Mouse (Mus musculus) spleen, adult 2 months (tissue): Measurements from ENCODE around the gene Cd28. TPM values are rescaled to one million over a fixed set of nuclear protein-coding genes. Genes with fewer than 3 reads are reported as not detected.

Experiments used
- DNase-seq, 2 experiments: peaks; one replicate each; pipeline versions ENCODE4 v3.0.0 to v3.0.0-alpha.2; 2012 to 2021; ENCODE audit warnings: low spot score in 2 of 2, low read depth in 1 of 2
- H3K27ac ChIP-seq: fragments of 200-500 bp; 2 replicates; pipeline ENCODE4 v1.5.1; 2012; ENCODE audit warnings: low read length, inconsistent platforms; ENCODE audit not compliant: insufficient read depth
- H3K27me3 ChIP-seq: fragments of 200-500 bp; 2 replicates; pipeline ENCODE4 v1.6.1; 2012; ENCODE audit warnings: mild to moderate bottlenecking, moderate library complexity, low read length, inconsistent platforms; ENCODE audit not compliant: control insufficient read depth, insufficient read depth
- H3K36me3 ChIP-seq: fragments of 200-500 bp; 2 replicates; pipeline ENCODE4 v1.6.1; 2012; ENCODE audit warnings: mild to moderate bottlenecking, low read length, inconsistent platforms; ENCODE audit not compliant: control insufficient read depth, insufficient read depth
- H3K4me1 ChIP-seq: fragments of 200-500 bp; 2 replicates; pipeline ENCODE4 v1.6.1; 2011; ENCODE audit warnings: inconsistent platforms; ENCODE audit not compliant: control insufficient read depth, insufficient read depth, insufficient read length
- H3K4me3 ChIP-seq: fragments of 200-500 bp; 2 replicates; pipeline ENCODE4 v1.5.1; 2011; ENCODE audit warnings: mild to moderate bottlenecking, inconsistent platforms; ENCODE audit not compliant: insufficient read depth, insufficient read length; ENCODE audit errors: extremely low read depth
- CTCF ChIP-seq: fragments of 200-500 bp; IDR thresholded peaks from 2 replicates; pipeline ENCODE4 v1.5.1; 2011; ENCODE audit warnings: mild to moderate bottlenecking, inconsistent platforms; ENCODE audit not compliant: insufficient read depth, insufficient read length, insufficient replicate concordance; ENCODE audit errors: extremely low read depth
- POLR2A ChIP-seq: fragments of 200-500 bp; IDR thresholded peaks from 2 replicates; pipeline ENCODE4 v1.6.1; 2011; ENCODE audit warnings: low read depth, low read length, inconsistent platforms
- WGBS: fragments of 180-500 bp; shearing (Covaris S2); methylation state at CpG from one replicate; pipeline ENCODE4 v1.1.7; 2018; 5-methylcytosine and 5-hydroxymethylcytosine counted together
- polyA plus RNA-seq: library from polyadenylated mRNA; depleted of rRNA; stranded (reverse); fragments of >200 nt; gene quantifications from 2 replicates; pipeline ENCODE4 v1.2.3, GENCODE M21; 2012

The Cd28 gene
- polyA plus RNA-seq, 1 experiment = 3.6 TPM

DNA sequence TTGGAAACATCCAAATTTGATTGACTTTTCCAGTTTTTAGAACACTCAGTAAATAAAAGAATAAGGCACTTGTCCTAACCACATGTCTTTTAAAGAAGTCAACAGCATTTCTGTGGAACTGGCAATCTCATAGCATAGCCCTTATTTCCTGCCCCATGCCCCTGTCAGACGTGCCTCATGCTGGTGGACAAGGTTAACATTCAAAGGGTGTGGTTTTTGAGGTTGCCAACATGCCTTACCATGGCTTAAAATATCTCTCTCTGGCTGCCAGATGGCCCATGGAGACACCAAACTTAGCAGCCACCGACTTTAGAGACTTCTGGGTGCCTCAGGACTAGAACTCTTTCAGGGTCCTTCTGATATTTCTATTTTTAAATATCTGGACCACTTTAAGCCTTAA, 14.0 kb upstream of the Cd28 start:
- H3K36me3 ChIP-seq = no peaks in the 10 kb centered on the region
- no peak overlapping the region for H3K27ac ChIP-seq
- H3K4me3 ChIP-seq = no peak overlapping the region
- peak; percentile 6 to 21 for DNase-seq
- TF ChIP-seq CTCF (no peak), POLR2A (no peak)
- WGBS = 3% methylated on average over 2 of the region's 2 CpGs
- H3K4me1 ChIP-seq = peaks cover 3% of the 10 kb centered on the region; the same call in 1 of the 2 replicates
- H3K27me3 ChIP-seq = no peaks in the 10 kb centered on the region

DNA sequence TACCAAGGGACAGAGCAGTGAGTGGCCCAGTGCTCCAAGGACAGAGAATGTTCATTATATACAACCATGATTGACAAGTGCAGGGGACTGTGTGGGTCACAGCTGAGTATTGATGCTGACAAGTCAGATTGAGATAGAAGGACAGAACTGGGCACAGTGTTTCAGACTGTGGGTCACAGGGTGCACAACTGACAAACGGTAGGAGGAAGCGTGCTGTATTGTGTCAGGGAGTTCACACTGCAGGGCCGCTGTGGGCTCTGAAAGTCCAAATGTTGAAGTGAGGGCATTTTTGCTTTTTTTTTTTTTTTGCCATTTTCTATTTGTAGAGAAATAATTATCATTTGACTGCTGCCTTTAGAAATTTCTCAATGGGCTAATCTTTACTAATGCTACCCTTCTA, 3.4 kb upstream of the Cd28 start:
- Histone ChIP-seq H3K4me3 (no peak overlapping the region), H3K27ac (no peak overlapping the region), H3K27me3 (no peaks in the 10 kb centered on the region), H3K36me3 (no peaks in the 10 kb centered on the region), H3K4me1 (no peaks in the 10 kb centered on the region)
- 66% methylated on average over 3 of the region's 3 CpGs for WGBS
- TF ChIP-seq POLR2A (no peak), CTCF (no peak)
- no peak for DNase-seq

DNA sequence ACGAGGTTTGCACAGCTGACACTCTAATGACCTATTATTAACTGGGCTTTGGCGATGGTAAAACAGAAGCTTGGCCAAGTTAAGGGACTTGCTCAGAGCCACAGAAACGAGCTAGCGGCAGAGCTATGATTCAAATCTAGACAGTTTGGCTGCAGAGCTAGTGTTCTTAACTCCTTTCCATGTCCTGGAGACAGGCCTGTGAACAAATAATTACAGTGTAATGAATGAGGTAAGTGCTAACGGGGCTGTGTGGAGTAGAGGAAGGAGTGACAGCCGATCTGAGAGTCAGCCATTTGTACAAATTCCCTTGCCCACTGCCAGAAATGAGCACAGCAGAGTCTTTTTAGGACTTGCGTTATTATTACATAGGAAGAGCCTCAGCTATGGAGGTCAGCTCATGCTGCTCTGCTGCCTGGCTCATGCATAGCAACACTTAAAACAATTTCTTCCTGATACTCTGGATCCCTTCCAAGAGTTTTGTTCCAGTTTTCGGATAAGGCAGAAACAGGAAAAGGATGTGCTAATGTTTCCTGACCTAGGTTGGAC, 876 bp upstream of the Cd28 start:
- 80% methylated on average over 8 of the region's 8 CpGs for WGBS
- H3K27me3 ChIP-seq = no peaks in the 10 kb centered on the region

DNA sequence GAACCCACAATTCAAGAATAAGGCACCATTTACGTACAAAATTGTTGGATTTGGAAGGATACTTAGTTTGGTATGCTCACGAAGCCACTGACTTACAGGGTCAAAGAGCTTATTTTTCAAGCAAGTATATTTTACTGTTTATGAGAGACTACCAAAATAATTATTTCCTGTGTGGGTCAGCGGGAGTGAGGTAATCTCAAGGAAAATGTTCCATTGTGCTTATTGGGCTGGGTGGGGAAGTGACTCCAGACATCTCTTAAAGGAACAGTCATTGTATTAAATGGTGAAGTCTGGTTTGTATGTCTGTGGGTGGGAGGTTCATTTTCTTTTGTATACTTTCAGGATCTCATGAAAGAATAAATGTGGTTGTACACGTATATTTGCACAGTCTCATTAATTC, 2.0 kb downstream of the Cd28 start:
- Histone ChIP-seq H3K27me3 (no peaks in the 10 kb centered on the region), H3K27ac (no peak overlapping the region), H3K4me3 (no peak overlapping the region), H3K36me3 (no peaks in the 10 kb centered on the region), H3K4me1 (no peaks in the 10 kb centered on the region)
- WGBS = 86% methylated on average over 4 of the region's 4 CpGs
- DNase-seq = no peak
- no peak for TF ChIP-seq CTCF
- TF ChIP-seq POLR2A = no peak

More for the DNA sequence above, 876 bp upstream of the Cd28 start:
- no peaks in the 10 kb centered on the region for H3K4me1 ChIP-seq
- no peak overlapping the region for H3K4me3 ChIP-seq
- TF ChIP-seq CTCF = no peak
- no peak for DNase-seq
- no peak overlapping the region for H3K27ac ChIP-seq
- H3K36me3 ChIP-seq = no peaks in the 10 kb centered on the region

DNA sequence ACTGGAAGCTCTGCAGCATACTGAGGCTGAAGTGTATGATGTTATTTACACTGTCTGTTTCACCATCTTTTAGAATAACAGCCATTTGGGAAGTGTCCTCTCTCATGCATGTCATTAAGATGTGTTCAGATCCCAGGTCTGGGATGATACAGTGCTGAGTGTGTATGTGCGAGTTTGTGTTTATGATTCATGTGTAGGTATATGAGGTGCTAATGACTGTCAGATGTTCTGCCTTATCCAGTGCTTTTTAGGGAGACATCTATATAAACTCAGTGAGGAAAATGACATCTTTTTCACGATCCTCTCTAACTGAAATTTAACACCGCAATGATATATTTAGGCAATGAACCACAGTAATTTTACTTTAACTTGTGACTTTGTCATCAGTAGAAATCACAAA, 7.0 kb downstream of the Cd28 start:
- H3K4me3 ChIP-seq = no peak overlapping the region
- H3K4me1 ChIP-seq = no peaks in the 10 kb centered on the region
- no peaks in the 10 kb centered on the region for H3K36me3 ChIP-seq
- H3K27me3 ChIP-seq = no peaks in the 10 kb centered on the region
- DNase-seq = no peak
- H3K27ac ChIP-seq = no peak overlapping the region
- TF ChIP-seq POLR2A = no peak
- TF ChIP-seq CTCF = no peak
- 94% methylated on average over 3 of the region's 3 CpGs for WGBS

DNA sequence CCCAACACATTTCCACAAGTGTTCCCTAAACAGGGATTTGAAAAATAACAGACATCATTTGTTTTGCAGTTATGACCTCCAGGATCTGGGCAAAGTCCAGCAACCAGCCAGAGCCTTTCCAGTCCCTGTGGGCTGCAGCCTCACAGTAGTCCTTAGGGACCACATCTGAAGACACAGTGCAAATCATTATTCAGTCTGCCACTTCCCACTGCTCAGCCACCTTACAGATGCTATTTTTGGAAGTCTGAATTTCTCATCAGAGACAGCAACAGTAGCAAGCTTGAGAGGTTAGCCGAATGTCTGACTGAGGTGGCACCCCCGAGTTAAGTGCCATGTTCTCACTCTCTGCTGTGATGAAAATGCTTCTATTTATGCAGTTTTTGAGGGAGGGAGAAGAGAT, 15.3 kb downstream of the Cd28 start:
- no peak for DNase-seq
- H3K36me3 ChIP-seq = no peaks in the 10 kb centered on the region
- H3K4me1 ChIP-seq = no peaks in the 10 kb centered on the region
- TF ChIP-seq CTCF (no peak), POLR2A (no peak)
- WGBS = 49% methylated on average over 2 of the region's 2 CpGs
- no peak overlapping the region for H3K27ac ChIP-seq
- no peak overlapping the region for H3K4me3 ChIP-seq
- H3K27me3 ChIP-seq = no peaks in the 10 kb centered on the region

DNA sequence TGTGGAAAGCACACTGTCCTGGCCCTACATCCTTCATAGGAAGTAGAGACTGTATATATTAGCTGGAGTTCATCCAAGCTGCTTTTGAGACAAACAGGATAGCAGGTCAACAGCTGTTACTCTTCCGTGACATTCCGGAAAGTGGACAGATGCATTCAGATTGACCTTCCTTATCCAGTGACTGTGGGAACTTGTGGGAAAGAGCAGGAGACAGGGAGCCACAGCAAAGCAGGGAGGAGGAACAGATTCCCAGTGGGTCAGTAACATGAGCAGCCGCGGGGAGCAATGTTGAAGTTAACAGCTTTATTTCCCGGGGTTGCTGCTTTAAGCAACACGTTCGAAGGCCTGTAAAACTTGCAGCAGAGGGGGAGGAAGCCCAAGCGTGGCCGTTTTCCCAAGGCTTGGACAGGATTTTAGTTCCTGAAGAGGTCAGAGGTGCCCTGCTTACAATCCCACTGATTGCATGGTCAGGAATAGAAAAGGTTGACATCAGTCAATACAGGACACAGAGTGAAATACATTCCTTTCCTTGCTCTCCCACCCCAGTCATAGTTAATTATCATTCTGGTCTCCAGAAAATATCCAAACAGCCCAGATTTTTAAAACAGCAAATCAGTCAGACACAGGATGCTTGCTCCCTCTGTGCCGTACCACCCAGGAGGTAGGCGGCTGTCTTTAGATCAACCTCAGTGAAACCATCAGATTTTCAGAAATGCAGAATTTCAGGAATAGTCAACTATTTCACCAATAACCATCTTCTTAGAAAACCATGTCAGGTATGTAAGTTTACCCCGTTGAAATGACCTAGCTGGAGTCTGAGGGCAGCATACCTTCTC, 18.7 kb downstream of the Cd28 start:
- WGBS = 86% methylated on average over 12 of the region's 12 CpGs
- no peaks in the 10 kb centered on the region for H3K36me3 ChIP-seq
- no peak for DNase-seq
- TF ChIP-seq POLR2A (no peak), CTCF (no peak)
- no peaks in the 10 kb centered on the region for H3K27me3 ChIP-seq
- no peaks in the 10 kb centered on the region for H3K4me1 ChIP-seq
- H3K27ac ChIP-seq = no peak overlapping the region
- no peak overlapping the region for H3K4me3 ChIP-seq

DNA sequence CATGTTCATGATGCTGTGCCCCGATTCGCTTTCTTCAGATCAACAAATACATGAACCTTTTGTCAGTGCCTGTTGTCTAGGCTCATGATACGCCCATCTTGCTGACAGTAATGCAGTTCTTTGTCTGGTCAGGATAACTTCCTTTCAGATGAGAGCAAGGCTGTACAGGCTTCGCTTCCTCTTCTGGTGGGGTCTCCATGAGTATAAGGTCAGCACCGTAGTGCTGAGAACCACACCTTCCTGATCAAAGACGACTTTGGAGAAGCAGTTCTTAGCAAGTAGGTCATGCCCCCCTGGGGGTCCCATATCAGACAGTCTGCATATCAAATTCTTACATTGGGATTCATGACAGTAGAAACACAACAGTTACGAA, 19.3 kb downstream of the Cd28 start:
- no peaks in the 10 kb centered on the region for H3K4me1 ChIP-seq
- H3K4me3 ChIP-seq = no peak overlapping the region
- DNase-seq = no peak
- no peaks in the 10 kb centered on the region for H3K27me3 ChIP-seq
- no peak overlapping the region for H3K27ac ChIP-seq
- TF ChIP-seq CTCF (no peak), POLR2A (no peak)
- no peaks in the 10 kb centered on the region for H3K36me3 ChIP-seq
- 56% methylated on average over 7 of the region's 7 CpGs for WGBS
